Mouse (Mus musculus) MEL (cell line): ENCODE results near the gene Camta2.

Experiments
- BHLHE40 ChIP-seq: IDR thresholded peaks from 2 replicates; pipeline ENCODE4 v1.6.1; 2012; ENCODE audit warnings: low read depth, mild to moderate bottlenecking, inconsistent platforms, low read length, improper control_type of control experiment, borderline replicate concordance
- CTCF ChIP-seq, 3 experiments: IDR thresholded peaks in 2 of 3; conservative IDR thresholded peaks in 1 of 3; 2 replicates each; pipeline ENCODE4 v1.5.1; 2011 to 2012; ENCODE audit warnings: low read length in 3 of 3, low read depth in 2 of 3, mild to moderate bottlenecking in 2 of 3, improper control_type of control experiment in 1 of 3, inconsistent platforms in 1 of 3, mixed read lengths in 1 of 3, moderate library complexity in 1 of 3; ENCODE audit not compliant: control insufficient read depth in 1 of 3, insufficient read depth in 1 of 3, poor library complexity in 1 of 3, severe bottlenecking in 1 of 3
- ELF1 ChIP-seq: IDR thresholded peaks from 2 replicates; pipeline ENCODE4 v1.6.1; 2014; ENCODE audit warnings: low read depth, mild to moderate bottlenecking, inconsistent platforms, low read length, improper control_type of control experiment, moderate library complexity
- GABPA ChIP-seq: IDR thresholded peaks from 2 replicates; pipeline ENCODE4 v1.6.1; 2012; ENCODE audit warnings: low read depth, mild to moderate bottlenecking, inconsistent platforms, low read length, improper control_type of control experiment, moderate library complexity

DNA sequence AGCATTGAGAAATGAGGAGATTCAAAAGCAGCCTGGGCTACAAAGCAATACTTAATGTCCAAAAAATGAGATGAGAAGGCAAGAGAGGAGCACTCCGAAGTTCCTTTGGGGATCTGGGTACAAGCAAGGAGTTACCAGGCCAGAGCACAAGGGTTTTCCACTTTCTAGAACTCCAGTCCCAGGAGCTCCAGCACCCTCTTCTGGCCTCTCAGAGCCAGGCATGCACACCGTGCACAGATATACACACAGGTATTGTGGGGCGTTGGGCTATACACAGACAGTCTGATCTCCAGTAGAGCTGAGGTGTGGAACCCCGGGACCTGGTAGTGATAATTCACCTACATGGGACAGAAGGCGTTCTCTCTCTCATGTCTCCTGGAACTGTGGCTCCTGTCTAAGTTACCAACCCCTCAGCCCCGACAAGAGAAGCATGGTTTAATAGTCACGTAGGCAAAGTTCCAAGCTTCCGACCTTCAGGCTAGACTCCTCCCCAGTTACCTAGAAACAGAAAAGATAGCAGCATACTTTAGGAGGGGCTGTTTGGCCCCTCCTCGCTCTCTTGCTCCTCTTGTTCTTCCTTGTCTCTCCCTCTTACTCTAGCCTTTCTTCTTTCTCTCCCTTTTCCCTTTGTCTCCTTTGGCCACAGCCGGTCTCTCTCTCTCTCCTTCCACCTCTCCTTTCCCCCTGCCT, 64.7 kb downstream of the Camta2 start:
- peak; percentile 67 to 93 (median 86) for TF ChIP-seq CTCF (IDR thresholded peaks at IDR 0.05 in 2 of 3, conservative IDR thresholded peaks at IDR 0.05 in 1 of 3; ENCODE audit: control insufficient read depth in 1 of 3, insufficient read depth in 1 of 3, low read depth in 2 of 3, low read length in 3 of 3, poor library complexity in 1 of 3, severe bottlenecking in 1 of 3)
- no peak for TF ChIP-seq GABPA
- no peak for TF ChIP-seq ELF1
- no peak for TF ChIP-seq BHLHE40
